Mouse (Mus musculus) lung, embryonic 14.5 days (tissue): ENCODE results near the gene Cdc42ep4. TPM values are rescaled to one million over a fixed set of nuclear protein-coding genes. Genes with fewer than 3 reads are reported as not detected.

Experiments
- ATAC-seq: fragments of 200-750 bp; cut with Nextera tagmentation; 2 replicates; pipeline ENCODE4 v1.8.0; 2017; ENCODE audit warnings: mild to moderate bottlenecking, moderate TSS enrichment, moderate library complexity; ENCODE audit not compliant: insufficient read depth
- DNase-seq: peaks from one replicate; pipeline ENCODE4 v3.0.0-alpha.2; 2015
- H3K27ac ChIP-seq: fragments of 300-500 bp; sonication (generic); 2 replicates; pipeline ENCODE4 v1.5.1; 2014; ENCODE audit warnings: low read depth, mild to moderate bottlenecking, moderate library complexity
- H3K27me3 ChIP-seq: fragments of 300-500 bp; sonication (generic); 2 replicates; pipeline ENCODE4 v1.6.1; 2014; ENCODE audit warnings: low read length, control low read depth; ENCODE audit not compliant: insufficient read depth
- H3K36me3 ChIP-seq: fragments of 300-500 bp; sonication (generic); 2 replicates; pipeline ENCODE4 v1.6.1; 2014; ENCODE audit warnings: control low read depth; ENCODE audit not compliant: insufficient read depth
- H3K4me1 ChIP-seq: fragments of 300-500 bp; sonication (generic); 2 replicates; pipeline ENCODE4 v1.6.1; 2014; ENCODE audit warnings: antibody characterized with exemption, control low read depth; ENCODE audit not compliant: insufficient read depth
- H3K4me2 ChIP-seq: fragments of 300-500 bp; sonication (generic); 2 replicates; pipeline ENCODE4 v1.6.1; 2014; ENCODE audit warnings: mild to moderate bottlenecking
- H3K4me3 ChIP-seq: fragments of 300-500 bp; sonication (generic); 2 replicates; pipeline ENCODE4 v1.5.1; 2014; ENCODE audit warnings: low read depth, low read length
- H3K9ac ChIP-seq: fragments of 300-500 bp; sonication (generic); 2 replicates; pipeline ENCODE4 v1.6.1; 2014
- H3K9me3 ChIP-seq: fragments of 300-500 bp; sonication (generic); 2 replicates; pipeline ENCODE4 v1.6.1; 2016; ENCODE audit warnings: low read depth, low read length, control low read depth
- CTCF ChIP-seq: IDR thresholded peaks from 2 replicates; pipeline ENCODE4 v1.5.1; 2016; ENCODE audit warnings: antibody characterized with exemption, low read depth
- WGBS: fragments of 180-500 bp; shearing (Covaris S2); extraction: QIAGEN DNeasy Blood & Tissue Kit; methylation state at CpG from one replicate; pipeline ENCODE4 v1.1.7; 2014; 5-methylcytosine and 5-hydroxymethylcytosine counted together
- polyA plus RNA-seq: library from polyadenylated mRNA; unstranded; fragments of >200 nt; fragmentation: Nextera tagmentation; extraction: Ambion mirVana; gene quantifications from 2 replicates; pipeline ENCODE4 v1.2.1, GENCODE M21; 2014

Cdc42ep4 gene
- polyA plus RNA-seq, 1 experiment from 2014 or later: 86.6 TPM

DNA sequence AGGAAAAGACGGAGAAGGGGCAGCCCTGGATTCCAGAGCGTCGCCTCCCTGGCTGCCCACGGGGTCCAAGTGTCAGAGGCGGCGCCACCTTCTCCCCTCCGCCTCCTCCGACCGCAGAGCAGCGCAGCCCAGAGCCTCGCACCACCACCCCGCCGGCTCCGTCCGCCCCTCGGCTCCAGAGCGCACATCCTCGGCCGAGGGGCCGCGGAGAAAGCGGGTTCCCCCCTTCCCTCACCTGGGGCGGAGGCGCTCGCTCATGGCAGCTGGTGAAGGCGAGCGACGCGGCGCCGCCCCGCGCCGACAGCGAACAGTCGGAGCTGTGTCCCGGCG lies 68.1 kb downstream of the Cdc42ep4 start:
- H3K4me2 ChIP-seq: peak overlapping the region; percentile 70
- under 1% methylated on average over 38 of the region's 38 CpGs for WGBS
- H3K4me1 ChIP-seq: peaks cover 16% of the 10 kb centered on the region
- DNase-seq: no peak
- TF ChIP-seq CTCF: no peak
- peak overlapping the region; percentile 97 for H3K27ac ChIP-seq
- no peaks in the 10 kb centered on the region for H3K9me3 ChIP-seq
- no peak; the same call in 1 of the 2 replicates for ATAC-seq
- peak overlapping the region; percentile 93 for H3K4me3 ChIP-seq
- H3K9ac ChIP-seq: peak overlapping the region; percentile 87
- no peaks in the 10 kb centered on the region for H3K27me3 ChIP-seq
- peaks cover 20% of the 10 kb centered on the region for H3K36me3 ChIP-seq

DNA sequence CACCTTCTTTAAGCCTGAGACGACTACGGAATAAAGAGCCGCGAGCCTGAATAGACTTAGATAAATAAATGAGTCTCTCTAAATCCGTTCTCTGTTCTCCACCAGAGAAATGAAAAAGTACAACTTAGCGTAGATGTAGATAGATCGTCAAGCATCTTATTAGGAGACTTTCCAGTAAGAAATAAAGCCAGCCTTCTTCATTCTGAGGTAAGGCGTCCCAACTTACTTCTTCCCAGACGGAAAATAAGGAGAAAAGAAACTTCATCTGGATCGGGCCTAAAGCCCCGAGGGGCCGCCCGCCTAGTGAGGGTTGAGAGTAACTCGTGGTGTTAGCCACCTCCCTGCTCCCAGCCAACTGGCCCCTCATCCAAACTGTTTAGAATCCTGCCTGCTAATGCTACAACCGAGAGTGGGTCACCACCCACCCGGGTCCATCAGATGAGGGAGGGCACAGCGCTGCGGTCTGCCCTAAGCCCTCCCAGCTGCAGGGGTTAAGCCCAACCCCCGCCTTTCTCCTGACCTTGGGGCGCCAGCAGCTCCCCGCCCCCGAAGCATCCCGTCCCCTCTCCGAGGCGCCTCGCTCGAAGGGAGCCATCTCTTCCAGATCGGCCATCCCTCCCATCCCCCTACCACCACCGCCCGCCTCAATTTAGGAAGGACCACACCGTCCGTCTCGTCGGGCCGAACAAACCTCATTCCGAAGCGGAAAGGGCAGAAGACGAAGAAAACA lies 68.6 kb downstream of the Cdc42ep4 start:
- peak; percentile 48 for ATAC-seq

DNA sequence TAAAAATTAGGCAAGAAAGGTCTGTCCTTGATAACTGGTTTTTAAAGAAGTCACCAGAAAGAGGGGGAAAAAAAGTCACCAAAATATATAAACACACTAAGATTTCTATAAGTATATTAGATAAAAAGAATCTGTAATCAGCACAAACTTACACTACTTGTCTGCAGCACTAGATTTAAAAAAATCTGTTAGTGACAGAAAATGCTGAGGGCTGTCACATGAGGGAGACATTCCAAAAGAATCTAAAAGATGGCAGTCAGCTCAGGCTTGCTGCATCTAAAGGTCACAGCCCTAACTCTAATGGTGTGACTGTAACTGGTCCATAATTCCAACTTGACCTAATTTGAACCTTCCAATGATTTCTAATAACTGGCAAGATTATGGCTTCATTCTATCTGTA lies 69.7 kb downstream of the Cdc42ep4 start:
- peak overlapping the region; percentile 93 for H3K4me3 ChIP-seq
- no peak overlapping the region for H3K9ac ChIP-seq
- H3K27me3 ChIP-seq: no peaks in the 10 kb centered on the region
- peaks cover 16% of the 10 kb centered on the region for H3K4me1 ChIP-seq
- DNase-seq: peak; percentile 39
- peaks cover 10% of the 10 kb centered on the region; the same call in 1 of the 2 replicates for H3K36me3 ChIP-seq
- H3K4me2 ChIP-seq: peak overlapping the region; percentile 70
- H3K27ac ChIP-seq: peak overlapping the region; percentile 24; the same call in 1 of the 2 replicates
- H3K9me3 ChIP-seq: no peaks in the 10 kb centered on the region
- TF ChIP-seq CTCF: no peak
- ATAC-seq: no peak

More for the DNA sequence above, 68.6 kb downstream of the Cdc42ep4 start:
- Histone ChIP-seq H3K4me3 (peak overlapping the region; percentile 93), H3K4me1 (peaks cover 16% of the 10 kb centered on the region), H3K4me2 (peak overlapping the region; percentile 70), H3K9me3 (no peaks in the 10 kb centered on the region), H3K27me3 (no peaks in the 10 kb centered on the region), H3K36me3 (peaks cover 15% of the 10 kb centered on the region), H3K9ac (peak overlapping the region; percentile 87), H3K27ac (peak overlapping the region; percentile 97)
- peak; percentile 68 for DNase-seq
- no peak for TF ChIP-seq CTCF
- under 1% methylated on average over 38 of the region's 38 CpGs for WGBS

DNA sequence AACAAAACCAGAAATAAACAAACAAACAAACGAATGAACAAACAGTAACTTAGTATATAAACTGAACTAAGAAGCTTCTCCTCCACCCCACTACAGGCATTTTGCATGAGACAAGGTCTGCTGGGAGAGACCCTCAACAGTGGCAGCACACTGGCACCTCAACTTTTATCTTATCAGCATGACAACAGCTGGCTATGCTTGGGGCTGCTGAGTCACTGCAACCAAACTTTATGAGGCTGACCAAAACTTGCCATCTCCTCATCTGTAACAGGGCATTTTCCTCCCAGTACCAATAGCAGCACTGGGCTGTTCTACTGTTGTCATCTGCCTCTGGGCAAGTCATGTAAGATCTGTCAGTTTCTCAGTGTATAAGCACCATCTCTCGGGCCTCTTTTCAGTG lies 70.7 kb downstream of the Cdc42ep4 start:
- Histone ChIP-seq H3K9me3 (no peaks in the 10 kb centered on the region), H3K27ac (peak overlapping the region; percentile 18; the same call in 1 of the 2 replicates), H3K4me3 (peak overlapping the region; percentile 6; the same call in 1 of the 2 replicates), H3K4me2 (peak overlapping the region; percentile 70), H3K9ac (no peak overlapping the region), H3K36me3 (peaks cover 16% of the 10 kb centered on the region), H3K4me1 (peaks cover 16% of the 10 kb centered on the region), H3K27me3 (no peaks in the 10 kb centered on the region)
- whole genome bisulfite sequencing: 76% methylated on average over 2 of the region's 2 CpGs
- no peak for TF ChIP-seq CTCF
- ATAC-seq: no peak
- no peak for DNase-seq

DNA sequence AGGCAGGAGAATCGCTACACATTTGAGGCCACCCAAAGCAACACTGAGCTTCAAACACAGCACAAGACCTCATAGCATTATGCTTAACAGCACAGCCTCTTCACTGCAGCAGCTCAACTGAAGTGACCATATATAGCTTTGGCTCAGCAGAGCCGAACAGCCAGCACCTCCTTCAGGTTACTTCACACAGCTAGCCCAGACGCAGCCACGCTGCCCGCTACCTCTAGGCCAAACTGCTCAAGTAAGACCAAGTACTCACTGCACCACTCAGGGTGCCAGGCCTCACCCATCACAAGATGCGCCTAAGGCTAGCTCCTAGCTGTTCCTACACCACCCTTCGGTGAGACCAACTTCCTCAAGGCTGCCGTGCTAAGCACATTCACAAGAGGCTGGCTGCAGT lies 73.3 kb downstream of the Cdc42ep4 start:
- no peak for ATAC-seq
- Histone ChIP-seq H3K4me3 (no peak overlapping the region), H3K9ac (no peak overlapping the region), H3K27ac (no peak overlapping the region), H3K4me1 (peaks cover 9% of the 10 kb centered on the region; the same call in 1 of the 2 replicates), H3K36me3 (peaks cover 40% of the 10 kb centered on the region), H3K27me3 (no peaks in the 10 kb centered on the region), H3K9me3 (no peaks in the 10 kb centered on the region), H3K4me2 (no peak overlapping the region)
- DNase-seq: no peak
- 80% methylated on average over 8 of the region's 8 CpGs for WGBS
- TF ChIP-seq CTCF: no peak

DNA sequence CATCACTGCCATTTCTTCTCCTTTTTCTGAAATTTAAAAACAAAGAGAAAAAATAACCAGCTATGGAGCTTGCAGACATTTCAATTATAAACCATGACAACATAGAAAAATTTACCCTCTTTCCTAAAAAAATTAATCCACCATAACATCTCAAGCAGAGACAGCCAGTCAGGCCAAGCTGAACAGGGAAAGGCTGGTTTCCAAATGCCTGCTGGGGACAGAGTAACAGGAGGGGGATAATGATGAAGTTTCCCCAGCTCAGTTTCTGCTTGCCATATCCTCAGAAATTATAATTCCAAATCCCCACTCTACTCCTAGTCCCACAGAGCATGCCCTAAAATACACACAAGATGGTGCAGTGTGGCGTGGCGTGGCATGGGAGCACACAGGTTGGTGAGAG lies 74.3 kb downstream of the Cdc42ep4 start:
- Histone ChIP-seq H3K4me1 (peaks cover 6% of the 10 kb centered on the region; the same call in 1 of the 2 replicates), H3K4me3 (no peak overlapping the region), H3K9me3 (no peaks in the 10 kb centered on the region), H3K36me3 (peaks cover 49% of the 10 kb centered on the region), H3K4me2 (no peak overlapping the region), H3K27ac (no peak overlapping the region), H3K9ac (no peak overlapping the region), H3K27me3 (no peaks in the 10 kb centered on the region)
- 98% methylated on average over 2 of the region's 2 CpGs for WGBS
- ATAC-seq: no peak
- no peak for TF ChIP-seq CTCF
- no peak for DNase-seq

Other genes with a start within 250 kb of the Cdc42ep4 start
- 1.4 and 2.0 TPM in 2 replicates for gene Sstr2, start 132.5 kb downstream of the Cdc42ep4 start, polyA plus RNA-seq
- 28.4 and 28.8 TPM in 2 replicates for gene Cog1, start 102.7 kb downstream of the Cdc42ep4 start, polyA plus RNA-seq
- 19.6 and 21.8 TPM in 2 replicates for gene Slc39a11, start 101.8 kb downstream of the Cdc42ep4 start, polyA plus RNA-seq
- gene Fam104a, start 67.7 kb downstream of the Cdc42ep4 start, polyA plus RNA-seq: 46.6 and 52.0 TPM in 2 replicates
- 20.9 and 22.9 TPM in 2 replicates for gene D11Wsu47e, start 67.5 kb downstream of the Cdc42ep4 start, polyA plus RNA-seq
- 0.35 and 0.59 TPM in 2 replicates for gene Cpsf4l, start 41.9 kb downstream of the Cdc42ep4 start, polyA plus RNA-seq